Mouse (Mus musculus): ENCODE measurements around the gene Timm8a1. TPM values are rescaled to one million over a fixed set of nuclear protein-coding genes. Genes with fewer than 3 reads are reported as not detected.
A peak's percentile ranks its signal among the peaks of the same experiment; 100 is the strongest.

Timm8a1 gene
- total and polyA plus RNA-seq, 2 experiments from 2014 or later: 5.3 to 35.2 TPM

DNA sequence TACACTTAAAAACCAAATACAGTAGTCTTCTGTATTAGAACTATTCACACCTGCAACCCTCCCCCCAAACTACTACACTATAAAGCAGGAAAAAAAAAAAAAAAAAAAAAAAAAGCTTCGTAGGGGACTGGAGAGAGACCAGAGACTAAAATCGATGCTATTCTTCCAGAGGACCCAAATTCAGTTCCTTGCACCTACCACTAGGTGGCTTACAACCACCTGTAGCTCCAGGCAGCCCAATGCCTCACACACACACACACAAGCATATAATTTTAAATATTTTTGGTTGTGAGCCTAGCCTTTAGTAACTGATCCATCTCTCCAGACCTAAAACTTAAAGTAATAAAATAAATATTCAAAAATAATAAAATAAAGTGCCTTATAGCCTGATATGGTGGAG is 32.2 kb downstream of the Timm8a1 start:
- ATAC-seq (ENCODE audit: low FRiP score): no peak

DNA sequence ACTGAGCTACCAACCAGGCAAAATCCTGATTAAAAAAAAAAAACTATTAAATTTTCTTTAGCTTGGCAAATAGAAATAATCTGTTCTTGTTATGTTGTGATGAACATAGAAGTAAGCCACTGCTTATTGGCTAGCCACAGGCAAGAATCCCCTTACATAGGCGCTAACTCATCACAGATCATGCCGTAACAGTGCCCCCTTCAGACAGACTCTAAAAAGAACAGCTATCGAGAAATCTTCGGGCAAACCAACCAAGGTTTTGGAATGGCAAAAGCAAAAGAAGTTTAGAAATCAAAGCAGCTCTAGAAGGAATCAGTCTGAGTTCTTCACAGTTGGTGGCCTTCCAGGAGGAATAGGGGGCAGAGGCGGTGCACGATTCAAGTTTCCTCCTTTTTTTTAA is 33.7 kb downstream of the Timm8a1 start:
- Histone ChIP-seq H3K36me3 (ENCODE audit: insufficient read depth, low read length) (no peaks in the 10 kb centered on the region), H3K27me3 (ENCODE audit: insufficient read depth, low read length) (no peaks in the 10 kb centered on the region), H3K9ac (replicated peaks; ENCODE audit: low read length, poor library complexity, severe bottlenecking) (no peak overlapping the region), H3K9me3 (ENCODE audit: low read length) (no peaks in the 10 kb centered on the region), H3K27ac (ENCODE audit: low read depth, low read length) (no peak overlapping the region), H3K4me3 (ENCODE audit: low read depth, low read length) (no peak overlapping the region), H3K4me1 (ENCODE audit: insufficient read depth, low read length) (no peaks in the 10 kb centered on the region), H3K4me2 (ENCODE audit: low read depth, low read length, poor library complexity, severe bottlenecking) (no peak overlapping the region)
- DNase-seq (ENCODE audit: low spot score): no peak
- ATAC-seq (ENCODE audit: low FRiP score): no peak
- no peak for TF ChIP-seq CTCF (IDR thresholded peaks at IDR 0.05)
- 69% methylated on average over 6 of the region's 6 CpGs for WGBS

More for the DNA sequence above, 32.2 kb downstream of the Timm8a1 start:
- H3K9me3 ChIP-seq (ENCODE audit: low read length): no peaks in the 10 kb centered on the region
- no peak for DNase-seq (ENCODE audit: low spot score)
- WGBS: 46% methylated on average over 2 of the region's 2 CpGs
- H3K4me2 ChIP-seq (ENCODE audit: low read depth, low read length, poor library complexity, severe bottlenecking): no peak overlapping the region
- no peaks in the 10 kb centered on the region for H3K27me3 ChIP-seq (ENCODE audit: insufficient read depth, low read length)
- H3K36me3 ChIP-seq (ENCODE audit: insufficient read depth, low read length): no peaks in the 10 kb centered on the region
- H3K27ac ChIP-seq (ENCODE audit: low read depth, low read length): no peak overlapping the region
- no peak overlapping the region for H3K4me3 ChIP-seq (ENCODE audit: low read depth, low read length)
- TF ChIP-seq CTCF (IDR thresholded peaks at IDR 0.05): peak; percentile 58
- no peaks in the 10 kb centered on the region for H3K4me1 ChIP-seq (ENCODE audit: insufficient read depth, low read length)
- no peak overlapping the region for H3K9ac ChIP-seq (replicated peaks; ENCODE audit: low read length, poor library complexity, severe bottlenecking)

DNA sequence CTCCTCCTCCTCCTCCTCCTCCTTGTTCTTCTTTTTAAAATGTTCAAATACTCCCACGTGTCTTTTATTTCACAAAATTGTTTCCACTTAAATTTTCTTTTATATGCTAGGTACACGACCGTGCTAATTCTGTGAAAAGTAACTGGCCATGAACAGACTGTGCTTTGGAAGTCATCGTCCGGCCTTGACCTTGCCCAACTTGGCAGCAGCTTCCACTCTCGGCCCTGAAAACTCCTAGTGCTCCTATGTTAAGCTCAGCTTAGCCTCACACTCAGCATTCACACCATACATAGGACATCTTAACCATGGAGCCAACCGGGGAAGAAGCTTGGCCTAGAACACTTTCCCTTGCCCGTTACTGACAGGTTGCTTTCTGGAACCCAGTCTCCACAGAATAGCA is 41.0 kb downstream of the Timm8a1 start:
- ATAC-seq (ENCODE audit: low FRiP score): no peak
- Histone ChIP-seq H3K4me2 (ENCODE audit: low read depth, low read length, poor library complexity, severe bottlenecking) (no peak overlapping the region), H3K9me3 (ENCODE audit: low read length) (no peaks in the 10 kb centered on the region), H3K4me3 (ENCODE audit: low read depth, low read length) (no peak overlapping the region), H3K27ac (ENCODE audit: low read depth, low read length) (no peak overlapping the region), H3K27me3 (ENCODE audit: insufficient read depth, low read length) (no peaks in the 10 kb centered on the region), H3K9ac (replicated peaks; ENCODE audit: low read length, poor library complexity, severe bottlenecking) (no peak overlapping the region), H3K4me1 (ENCODE audit: insufficient read depth, low read length) (no peaks in the 10 kb centered on the region), H3K36me3 (ENCODE audit: insufficient read depth, low read length) (no peaks in the 10 kb centered on the region)
- no peak for TF ChIP-seq CTCF (IDR thresholded peaks at IDR 0.05)
- DNase-seq (ENCODE audit: low spot score): no peak
- 80% methylated on average over 8 of the region's 8 CpGs for WGBS

Other genes starting within 250 kb of the Timm8a1 start
- gene Tmem35a, start 246.6 kb downstream of the Timm8a1 start, total RNA-seq (2014; rRNA removed): 138 and 151 TPM in 2 replicates
- gene Tmem35a, start 246.6 kb downstream of the Timm8a1 start, polyA plus RNA-seq (2015; fragmentation: Nextera tagmentation; extraction: Ambion mirVana): 109 and 112 TPM in 2 replicates
- 3.4 and 3.8 TPM in 2 replicates for gene Cenpi, start 233.8 kb downstream of the Timm8a1 start, total RNA-seq (2014; rRNA removed)
- gene Cenpi, start 233.8 kb downstream of the Timm8a1 start, polyA plus RNA-seq (2015; fragmentation: Nextera tagmentation; extraction: Ambion mirVana): 2.8 and 3.5 TPM in 2 replicates
- 37.2 and 38.3 TPM in 2 replicates for gene Drp2, start 137.3 kb downstream of the Timm8a1 start, total RNA-seq (2014; rRNA removed)
- gene Drp2, start 137.3 kb downstream of the Timm8a1 start, polyA plus RNA-seq (2015; fragmentation: Nextera tagmentation; extraction: Ambion mirVana): 8.3 and 9.5 TPM in 2 replicates
- not detected in 2 replicates for gene Taf7l, start 65.4 kb downstream of the Timm8a1 start, total RNA-seq (2014; rRNA removed)
- gene Taf7l, start 65.4 kb downstream of the Timm8a1 start, polyA plus RNA-seq (2015; fragmentation: Nextera tagmentation; extraction: Ambion mirVana): 0.09 and 0.23 TPM in 2 replicates
- gene Btk, start 41.7 kb upstream of the Timm8a1 start, total RNA-seq (2014; rRNA removed): 0.27 and 0.52 TPM in 2 replicates
- gene Btk, start 41.7 kb upstream of the Timm8a1 start, polyA plus RNA-seq (2015; fragmentation: Nextera tagmentation; extraction: Ambion mirVana): 0.48 and 0.56 TPM in 2 replicates
- 299 and 311 TPM in 2 replicates for gene Rpl36a, start 43.8 kb upstream of the Timm8a1 start, total RNA-seq (2014; rRNA removed)
- 156 and 169 TPM in 2 replicates for gene Rpl36a, start 43.8 kb upstream of the Timm8a1 start, polyA plus RNA-seq (2015; fragmentation: Nextera tagmentation; extraction: Ambion mirVana)
- gene Gla, start 59.3 kb upstream of the Timm8a1 start, total RNA-seq (2014; rRNA removed): 5.0 and 7.6 TPM in 2 replicates
- gene Gla, start 59.3 kb upstream of the Timm8a1 start, polyA plus RNA-seq (2015; fragmentation: Nextera tagmentation; extraction: Ambion mirVana): 4.6 and 5.1 TPM in 2 replicates
- 42.4 and 48.6 TPM in 2 replicates for gene Hnrnph2, start 59.3 kb upstream of the Timm8a1 start, total RNA-seq (2014; rRNA removed)
- 109 and 116 TPM in 2 replicates for gene Hnrnph2, start 59.3 kb upstream of the Timm8a1 start, polyA plus RNA-seq (2015; fragmentation: Nextera tagmentation; extraction: Ambion mirVana)
- 15.0 and 21.4 TPM in 2 replicates for gene Armcx4, start 144.7 kb upstream of the Timm8a1 start, total RNA-seq (2014; rRNA removed)
- gene Armcx4, start 144.7 kb upstream of the Timm8a1 start, polyA plus RNA-seq (2015; fragmentation: Nextera tagmentation; extraction: Ambion mirVana): 4.5 and 6.0 TPM in 2 replicates
- gene Armcx1, start 176.1 kb upstream of the Timm8a1 start, total RNA-seq (2014; rRNA removed): 41.0 and 70.2 TPM in 2 replicates
- 58.9 and 62.5 TPM in 2 replicates for gene Armcx1, start 176.1 kb upstream of the Timm8a1 start, polyA plus RNA-seq (2015; fragmentation: Nextera tagmentation; extraction: Ambion mirVana)
- 40.0 and 40.1 TPM in 2 replicates for gene Armcx6, start 209.6 kb upstream of the Timm8a1 start, total RNA-seq (2014; rRNA removed)
- 49.0 and 51.4 TPM in 2 replicates for gene Armcx6, start 209.6 kb upstream of the Timm8a1 start, polyA plus RNA-seq (2015; fragmentation: Nextera tagmentation; extraction: Ambion mirVana)
- 49.4 and 72.0 TPM in 2 replicates for gene Armcx3, start 214.7 kb upstream of the Timm8a1 start, total RNA-seq (2014; rRNA removed)
- 75.0 and 75.2 TPM in 2 replicates for gene Armcx3, start 214.7 kb upstream of the Timm8a1 start, polyA plus RNA-seq (2015; fragmentation: Nextera tagmentation; extraction: Ambion mirVana)